20 mouse cellular contexts compared by ENCODE assay signal in the genomic region with DNA sequence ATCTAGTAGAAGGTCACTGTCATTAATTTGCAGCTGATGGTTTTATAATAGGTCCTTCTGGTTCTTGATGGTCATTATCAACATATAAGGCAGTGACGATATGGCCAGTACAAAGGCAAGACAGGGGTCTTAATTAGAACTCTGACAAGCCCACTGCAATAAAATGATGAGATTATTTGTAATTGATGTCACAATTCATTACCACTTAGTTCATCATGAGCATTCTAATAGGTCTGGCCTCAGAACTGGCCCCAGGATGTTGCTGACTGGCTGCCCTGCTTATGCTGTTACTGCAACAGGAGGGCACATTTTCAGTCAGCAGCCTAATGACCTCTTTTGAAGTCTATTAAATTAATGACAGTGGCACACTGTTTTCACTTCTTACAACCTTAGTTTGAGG.
"Had no signal": no experiment of that assay in that cellular context is flagged by ENCODE, and none has a peak within 500 bp of the region (broad histone marks: within the 10 kb centered on the region; RNA-seq: fewer than 3 reads in every experiment).

No protein-coding gene starts in this region.

- H3K4me3 ChIP-seq: liver, embryonic 15.5 days; lung, embryonic 15.5 days; megakaryocyte, embryonic 14.5 days; midbrain, embryonic 12.5 days; neural tube, embryonic 12.5 days had no signal

- H3K9me3 ChIP-seq: liver, embryonic 15.5 days; lung, embryonic 15.5 days; megakaryocyte, embryonic 14.5 days; midbrain, embryonic 12.5 days; neural tube, embryonic 12.5 days had no signal

- H3K4me1 ChIP-seq: liver, embryonic 15.5 days; lung, embryonic 15.5 days; megakaryocyte, embryonic 14.5 days; midbrain, embryonic 12.5 days; neural tube, embryonic 12.5 days had no signal

- ATAC-seq: liver, postnatal 0 days; lung, postnatal 0 days; midbrain, embryonic 16.5 days had no signal

- H3K9ac ChIP-seq: liver, embryonic 15.5 days; liver, postnatal 0 days; lung, embryonic 15.5 days; midbrain, embryonic 12.5 days; neural tube, embryonic 12.5 days had no signal

- H3K4me2 ChIP-seq: liver, embryonic 15.5 days; lung, embryonic 15.5 days; midbrain, embryonic 12.5 days; neural tube, embryonic 12.5 days had no signal

- DNase-seq: liver, postnatal 0 days; lung, adult 2 months; lung, postnatal 14 days; lung, postnatal 36 days; midbrain, embryonic 14.5 days; right cerebral cortex, adult 18-20 months; right cerebral cortex, postnatal 25 days; right cerebral cortex, postnatal 4 days; spleen, adult 18-20 months; thymus, adult 18-20 months; thymus, postnatal 14 days; thymus, postnatal 36 days had no signal

- H3K27me3 ChIP-seq: liver, embryonic 15.5 days; lung, embryonic 15.5 days; megakaryocyte, embryonic 14.5 days; midbrain, embryonic 12.5 days; neural tube, embryonic 12.5 days had no signal

- H3K27ac ChIP-seq: liver, embryonic 15.5 days; lung, embryonic 15.5 days; macrophage; midbrain, embryonic 12.5 days; neural tube, embryonic 12.5 days had no signal
